Mouse (Mus musculus): ENCODE results near the gene Fam102b.

- TF ChIP-seq CTCF (IDR thresholded peaks at IDR 0.05; ENCODE audit: low read depth, low read length) (no peak), POLR2A (IDR thresholded peaks at IDR 0.05; ENCODE audit: insufficient read depth, low read length) (no peak), EP300 (IDR thresholded peaks at IDR 0.05; ENCODE audit: insufficient read depth, low read depth, low read length) (no peak)
Measured at GRCm38 (mm10) chr3:108963278-108963677, 64.1 kb downstream of the Fam102b start.

Measured in ES-Bruce4 (cell line).